Mouse (Mus musculus): Measurements from ENCODE around the gene Ttc23l.
"Not testable (repeated sequence)": the region's sequence is repeated elsewhere in the genome, so short reads cannot be mapped to it uniquely, and the experiment has no call there.

The Ttc23l gene

DNA sequence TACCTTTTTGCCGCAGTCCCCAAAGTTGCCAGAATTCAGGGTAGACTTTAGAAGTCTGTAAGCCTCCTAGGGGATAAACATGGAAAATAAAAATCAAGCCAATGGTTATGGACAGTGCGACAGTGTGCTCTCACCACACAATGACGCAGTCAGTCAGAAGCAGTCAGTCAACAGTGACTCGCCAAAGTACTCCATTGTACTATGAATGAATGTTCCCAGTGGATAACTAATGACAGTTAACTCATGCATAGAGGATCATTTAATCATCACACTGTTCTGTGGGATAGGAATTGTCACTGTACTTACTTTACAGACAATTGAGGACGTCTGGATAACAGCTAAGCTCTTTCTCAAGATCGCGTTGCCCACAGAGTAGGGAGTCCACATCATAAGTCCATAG, 43.3 kb downstream of the Ttc23l start:
- DNase-seq (ENCODE audit: low spot score) = no peak

DNA sequence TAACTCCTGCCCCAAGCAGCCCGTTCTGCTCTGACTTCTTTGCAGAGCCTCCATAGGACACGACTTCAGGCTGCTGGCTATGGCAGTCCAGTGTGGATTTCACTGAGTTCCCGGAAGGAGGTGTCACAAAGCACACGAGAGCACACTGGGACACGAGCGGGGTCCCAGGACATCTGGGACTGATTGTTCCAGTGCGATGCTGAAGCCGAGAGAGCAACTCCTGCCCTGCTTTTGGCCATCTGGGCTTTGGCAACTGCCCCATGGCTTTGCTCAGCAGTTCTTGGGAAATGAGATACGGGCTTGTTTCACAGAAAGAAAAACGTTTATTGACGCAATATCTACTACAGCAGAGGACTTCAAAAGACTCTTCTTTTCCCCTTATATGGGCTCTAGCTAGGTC, 52.4 kb downstream of the Ttc23l start:
- DNase-seq (ENCODE audit: low spot score) = peak; percentile 35

DNA sequence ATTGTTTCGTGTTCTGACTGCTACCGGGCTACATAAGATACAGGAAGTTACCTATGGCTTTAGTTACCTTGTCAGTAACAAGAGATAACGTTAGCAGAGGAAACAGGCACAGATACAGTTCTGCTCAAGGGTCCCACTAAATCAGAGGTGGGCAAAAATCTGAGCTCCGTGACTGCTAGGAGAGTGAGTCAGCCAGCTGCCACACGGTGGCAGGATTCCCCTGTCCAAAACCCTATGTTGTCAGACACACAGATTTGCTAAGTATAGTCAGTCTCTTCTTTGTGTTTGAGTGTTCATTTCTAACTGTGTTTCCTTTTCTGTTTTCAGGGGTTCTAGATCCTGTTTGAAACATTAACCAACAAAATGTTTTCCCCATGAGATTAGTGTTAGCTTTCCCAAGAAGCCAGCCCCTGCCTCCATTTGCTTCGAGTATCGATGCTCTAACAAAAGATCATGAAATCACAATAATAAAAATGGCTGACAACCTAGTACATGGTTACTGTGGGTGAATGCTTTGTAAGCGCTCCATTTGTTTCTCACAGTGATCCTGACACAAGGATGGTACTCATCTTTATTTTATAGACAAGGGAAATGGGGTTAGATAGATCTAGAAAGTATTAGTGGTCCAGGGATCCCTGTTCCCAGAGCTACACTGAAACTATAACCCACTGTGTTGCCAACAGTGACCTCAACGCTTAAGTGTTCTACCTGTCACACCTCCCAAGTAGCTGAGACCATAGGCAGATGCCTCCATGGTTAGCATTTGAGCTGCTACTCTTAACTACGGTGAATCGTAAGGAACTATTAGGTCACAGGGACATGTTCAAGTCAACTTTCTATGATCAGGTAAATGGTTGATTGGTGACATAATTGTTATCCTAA, 57.4 kb downstream of the Ttc23l start:
- DNase-seq (ENCODE audit: low spot score) = peak; percentile 48

DNA sequence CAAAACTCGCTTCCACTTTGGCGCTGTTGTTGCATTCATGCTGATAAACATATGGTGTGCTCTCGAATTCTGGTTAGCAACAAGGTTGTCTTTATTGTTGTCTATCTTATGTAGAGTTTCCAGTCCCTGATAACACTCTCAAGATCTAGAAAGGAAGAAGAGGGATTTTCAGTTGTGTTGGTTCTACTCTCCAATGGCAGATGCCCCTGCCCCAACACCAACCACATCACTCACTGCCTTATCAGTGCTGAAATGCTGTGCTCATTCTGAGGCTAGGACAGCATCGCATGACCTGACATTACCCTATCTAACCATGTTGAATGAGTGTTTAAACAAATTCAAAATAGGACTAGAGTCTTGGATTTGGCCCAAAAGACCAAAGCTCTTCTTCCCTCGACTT, 58.4 kb downstream of the Ttc23l start:
- DNase-seq (ENCODE audit: low spot score) = no peak

DNA sequence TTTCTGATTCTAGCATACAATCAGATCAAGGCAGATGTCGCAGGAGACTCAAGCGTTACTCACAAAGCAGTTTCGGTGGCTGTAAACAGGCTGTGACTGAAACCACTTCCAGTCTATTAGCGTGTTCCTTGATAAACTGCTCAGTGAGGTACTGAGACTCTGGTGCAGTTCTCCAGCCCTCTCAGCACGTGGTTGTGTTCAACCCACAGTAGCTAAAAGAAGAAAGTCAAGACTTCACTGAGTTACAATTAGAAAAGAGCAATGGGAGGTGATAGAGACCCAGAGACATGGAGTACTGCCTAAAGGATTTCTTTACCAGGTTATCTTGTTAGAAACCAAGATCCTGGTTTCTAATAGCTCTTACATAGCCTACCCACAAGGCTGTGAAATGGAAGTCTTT, 58.9 kb downstream of the Ttc23l start:
- no peak for DNase-seq (ENCODE audit: low spot score)

DNA sequence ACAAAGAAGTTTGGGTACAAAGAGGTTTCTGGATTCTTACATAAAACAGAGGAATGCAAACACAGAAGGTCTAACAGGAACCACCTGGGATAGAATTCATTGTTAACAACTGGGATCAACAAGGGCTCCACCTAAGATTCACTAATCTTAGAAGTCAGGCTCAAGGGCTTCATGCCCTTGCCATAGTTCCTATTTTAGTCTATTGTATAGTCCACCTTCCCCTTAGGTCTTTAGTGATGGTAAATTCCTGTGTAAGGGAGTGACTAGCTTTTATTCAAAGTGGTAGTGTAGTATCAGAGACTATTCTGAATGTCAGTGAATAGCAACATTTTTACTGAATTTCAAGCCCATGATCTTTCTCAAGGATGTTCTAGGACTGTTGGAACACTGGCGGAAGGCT, 61.8 kb downstream of the Ttc23l start:
- not testable (repeated sequence) for DNase-seq (ENCODE audit: low spot score)

DNA sequence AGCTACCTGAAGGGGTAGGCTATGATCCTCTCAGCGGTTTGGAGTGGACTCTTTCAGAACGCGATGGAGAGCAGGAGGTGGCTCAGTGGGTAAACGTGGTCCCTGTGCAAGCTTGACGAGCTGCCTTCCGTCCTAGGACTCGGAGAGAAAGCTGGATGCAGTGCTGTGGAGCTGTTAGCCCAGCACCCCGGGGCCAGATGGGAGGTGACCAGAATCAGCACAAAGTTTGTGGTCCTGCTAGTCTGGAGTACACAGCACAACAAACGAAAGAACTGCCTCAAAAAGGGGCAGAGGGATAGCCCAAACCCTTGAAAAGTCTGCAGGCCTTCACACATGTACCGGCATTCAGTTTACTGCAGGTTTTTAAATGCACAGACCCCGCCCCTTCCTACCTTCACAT, 62.5 kb downstream of the Ttc23l start:
- DNase-seq (ENCODE audit: low spot score) = no peak

DNA sequence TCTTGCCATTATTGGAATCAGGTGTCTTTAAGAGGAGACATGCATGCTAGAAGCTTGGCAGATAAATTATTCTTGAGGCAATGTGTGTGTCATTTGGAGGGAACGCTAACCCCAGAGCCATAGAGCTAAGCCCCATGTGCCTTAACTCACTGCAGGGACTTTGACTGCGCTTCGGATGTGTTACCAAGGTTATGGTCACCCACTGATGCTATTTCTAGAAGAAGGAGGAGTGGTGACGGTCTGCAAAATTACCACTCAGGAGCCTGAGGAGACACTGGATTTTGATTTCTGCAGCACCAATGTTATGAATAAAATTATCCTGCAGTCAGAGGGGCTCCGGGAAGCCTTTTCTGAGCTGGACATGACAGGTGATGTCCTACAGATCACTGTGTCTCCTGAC, 68.4 kb downstream of the Ttc23l start:
- DNase-seq (ENCODE audit: low spot score) = no peak

DNA sequence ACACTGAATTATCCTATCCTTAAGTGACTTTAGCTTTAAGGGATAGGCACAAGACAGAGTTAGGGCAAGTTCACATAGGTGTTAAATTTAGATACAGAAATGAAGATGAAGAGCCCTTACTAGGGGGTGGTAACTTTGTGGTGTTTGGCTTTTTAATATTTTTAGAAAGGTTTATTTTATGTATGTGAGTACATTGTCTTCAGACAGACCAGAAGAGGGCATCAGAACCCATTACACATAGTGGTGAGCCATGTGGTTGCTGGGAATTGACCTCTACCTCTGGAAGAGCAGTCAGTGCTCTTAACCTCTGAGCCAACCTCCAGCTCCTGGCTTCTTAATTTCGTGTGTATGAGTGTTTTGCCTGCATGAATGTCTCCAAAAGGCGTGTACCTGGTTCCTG, 71.2 kb downstream of the Ttc23l start:
- DNase-seq (ENCODE audit: low spot score) = no peak

DNA sequence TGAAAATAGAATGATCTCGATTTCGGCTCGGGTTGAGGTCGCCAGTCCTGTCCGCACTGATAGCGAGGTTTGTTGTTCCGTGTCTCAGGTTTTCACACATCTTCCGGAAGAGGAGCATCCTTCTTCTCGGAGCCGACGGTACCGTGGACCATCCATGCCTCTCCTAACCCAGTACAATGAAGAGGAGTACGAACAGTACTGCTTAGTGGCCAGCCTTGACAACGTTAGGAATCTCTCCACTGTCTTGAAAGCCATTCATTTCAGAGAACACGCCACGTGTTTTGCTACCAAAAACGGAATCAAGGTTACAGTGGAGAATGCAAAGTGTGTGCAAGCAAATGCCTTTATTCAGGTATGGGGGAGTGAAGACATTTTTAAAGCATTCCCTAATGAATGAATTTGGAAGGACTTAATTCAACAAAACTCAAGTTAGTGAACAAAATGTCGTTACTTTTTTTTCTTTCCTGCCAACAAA, 72.1 kb downstream of the Ttc23l start:
- no peak for DNase-seq (ENCODE audit: low spot score)

DNA sequence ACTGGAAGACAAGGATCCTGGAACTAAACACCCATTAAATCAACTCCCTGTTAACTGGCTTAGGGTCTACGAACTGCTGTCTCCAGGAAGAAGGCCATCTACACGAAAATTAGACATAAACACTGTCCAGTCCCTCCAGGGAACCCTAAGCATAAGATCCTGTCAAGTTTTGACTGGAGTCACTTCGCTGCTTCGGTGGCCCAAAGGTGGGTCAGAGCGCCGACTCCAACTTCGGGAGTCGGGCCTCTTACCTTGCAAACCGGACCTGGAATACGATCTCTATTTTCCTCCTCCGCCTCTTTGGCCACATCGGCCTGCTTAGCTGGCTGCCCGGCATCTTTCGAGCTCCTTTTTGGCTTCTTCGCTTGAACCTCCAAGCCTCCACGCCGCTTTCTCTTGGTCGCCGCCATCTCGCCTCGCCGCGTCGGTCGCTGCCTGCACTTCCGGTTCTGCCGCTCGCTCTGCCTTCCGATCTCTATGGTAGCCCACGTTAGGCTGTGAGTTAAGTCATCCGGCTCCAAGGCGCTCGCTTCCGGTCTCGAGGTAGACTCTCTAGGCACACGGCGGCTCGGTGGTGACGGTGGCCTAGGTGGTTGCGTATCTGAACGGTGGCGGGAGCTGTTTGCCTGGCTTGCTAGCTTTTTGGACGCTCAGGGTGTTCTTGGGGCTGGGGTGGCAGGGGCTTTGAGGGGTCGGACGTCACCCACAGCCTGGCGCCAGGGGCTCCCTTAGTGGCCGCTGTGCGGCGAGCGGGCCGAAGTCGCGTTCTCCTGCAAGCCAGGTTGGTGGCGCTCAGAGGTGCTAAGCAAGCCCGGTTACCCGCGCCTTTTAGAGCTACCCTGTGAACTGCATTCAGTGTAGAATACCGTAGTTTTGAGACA, 72.7 kb downstream of the Ttc23l start, which contains the start of the genes Brix1 and Rad1:
TSS of gene Brix1 (minus strand) at position 464 of the 881 bp plus-strand sequence.
TSS of gene Rad1 (plus strand) at position 535 of the 881 bp plus-strand sequence.
- peak; percentile 90 for DNase-seq (ENCODE audit: low spot score)

DNA sequence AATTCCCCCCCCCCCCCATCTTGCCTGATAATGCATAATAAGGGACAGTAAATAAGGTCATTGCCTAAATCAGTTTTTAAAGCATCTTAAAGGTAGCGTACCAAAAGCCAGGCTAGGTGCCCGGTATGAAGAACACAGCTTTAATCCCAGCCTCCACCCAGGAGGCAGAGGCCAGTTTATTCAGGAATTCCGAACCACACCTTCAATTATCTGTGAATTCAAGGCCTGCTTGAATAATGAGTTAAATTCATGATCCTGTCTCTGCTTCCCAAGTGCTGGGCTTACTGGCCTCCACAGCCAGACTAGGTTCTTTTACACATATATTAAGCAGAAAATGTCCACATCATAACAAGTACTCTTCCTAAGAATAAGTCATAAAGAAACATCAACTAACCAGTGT, 87.5 kb downstream of the Ttc23l start:
- DNase-seq (ENCODE audit: low spot score) = no peak

DNA sequence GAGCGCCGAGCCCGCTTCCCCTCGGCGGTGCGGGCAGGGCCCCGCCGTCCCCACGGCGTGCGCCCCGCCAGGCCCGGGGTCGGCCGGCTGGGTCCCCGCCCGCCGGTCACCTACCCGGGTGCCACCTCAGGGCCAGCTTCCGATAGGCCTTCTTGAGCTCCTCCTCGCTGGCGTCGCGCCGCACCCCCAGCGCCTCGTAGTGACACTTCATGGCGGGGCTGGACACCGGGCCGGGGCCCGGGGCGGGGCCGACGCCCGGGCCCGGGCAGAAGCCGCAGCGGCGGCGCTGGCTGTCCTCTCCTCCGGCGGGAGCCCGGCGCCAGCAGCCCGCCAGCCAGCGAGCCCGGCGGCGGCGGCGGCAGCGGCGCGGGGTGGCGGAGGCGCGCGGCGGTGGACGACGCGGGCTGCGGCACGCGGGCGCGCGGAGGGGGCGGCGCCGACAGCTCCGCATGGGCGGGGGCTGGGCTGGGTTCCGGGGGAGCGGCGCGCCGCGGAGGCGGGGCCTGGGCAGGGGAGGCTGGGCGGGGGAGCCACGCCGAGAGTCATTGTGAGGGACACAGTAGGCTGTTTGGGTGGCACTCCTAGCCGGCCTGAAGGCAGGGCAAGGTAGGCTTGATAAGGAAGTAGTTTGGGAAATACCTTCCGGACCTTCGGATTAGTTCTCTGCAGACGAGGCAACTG, 88.2 kb downstream of the Ttc23l start, which contains the start of gene Dnajc21:
TSS of gene Dnajc21 (minus strand) at position 366 of the 681 bp plus-strand sequence.
- peak; percentile 85 for DNase-seq (ENCODE audit: low spot score)

DNA sequence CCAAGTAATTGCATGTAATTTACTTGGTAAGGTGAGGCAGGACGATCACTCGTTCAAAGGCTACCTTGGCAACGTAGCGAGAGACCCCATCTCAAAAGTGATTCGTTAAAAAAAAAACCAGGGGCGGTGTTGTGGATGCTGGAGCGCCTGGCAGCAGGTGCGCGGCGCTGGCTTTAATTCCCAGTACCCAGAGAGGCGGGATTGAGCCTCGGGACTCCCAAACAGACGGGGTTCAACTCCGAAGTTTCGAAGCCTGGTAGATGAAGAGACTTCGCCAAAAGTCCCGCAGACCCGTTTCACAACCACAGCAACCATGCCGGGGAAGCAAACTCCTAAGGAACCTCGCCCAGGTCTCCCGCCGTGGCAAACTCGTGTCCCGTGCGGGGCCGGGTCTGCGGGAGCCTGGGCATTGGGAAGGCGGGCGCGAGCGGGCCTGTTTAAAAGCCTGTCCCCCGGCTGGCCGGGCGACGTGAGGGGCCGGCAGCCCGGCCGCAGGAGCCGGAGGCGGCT, 88.8 kb downstream of the Ttc23l start:
- no peak for DNase-seq (ENCODE audit: low spot score)

DNA sequence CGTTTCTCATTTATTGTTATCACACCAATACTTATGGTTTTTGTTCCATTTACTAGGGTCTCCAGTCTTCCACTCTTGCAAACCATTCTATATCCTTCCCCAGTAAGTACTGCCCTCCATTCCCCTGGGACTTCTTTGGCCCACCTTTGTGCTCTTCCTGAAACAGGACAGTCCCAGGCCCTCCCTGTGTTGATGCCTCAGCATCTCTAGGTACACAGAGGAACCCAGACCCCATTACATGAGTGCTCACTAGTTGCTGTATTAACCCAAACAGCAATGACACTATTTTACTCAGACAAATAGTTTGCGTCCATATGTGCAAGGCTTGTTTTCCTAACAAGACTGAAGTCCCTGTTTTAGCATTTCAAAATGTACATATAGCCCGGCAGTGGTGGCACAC, 89.7 kb downstream of the Ttc23l start:
- no peak for DNase-seq (ENCODE audit: low spot score)

DNA sequence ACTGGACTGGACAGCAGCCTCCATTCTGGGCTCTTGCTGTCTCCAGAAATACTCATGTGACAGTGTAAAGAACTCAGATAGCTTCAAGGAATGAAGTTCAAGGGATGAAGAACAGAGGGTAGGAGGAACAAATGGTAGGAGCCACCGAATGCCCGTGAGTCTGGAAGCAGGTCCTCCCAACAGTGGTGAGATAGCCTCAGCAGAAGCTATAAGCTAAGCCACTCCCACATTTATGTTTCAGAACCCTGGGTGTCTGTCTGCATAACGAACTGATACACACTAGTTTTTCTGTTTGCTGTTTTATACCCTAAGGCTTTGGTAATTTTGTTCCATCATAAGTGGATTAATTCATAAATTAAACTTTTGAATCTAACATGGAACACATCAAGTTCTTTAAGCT, 93.8 kb downstream of the Ttc23l start:
- no peak for DNase-seq (ENCODE audit: low spot score)

DNA sequence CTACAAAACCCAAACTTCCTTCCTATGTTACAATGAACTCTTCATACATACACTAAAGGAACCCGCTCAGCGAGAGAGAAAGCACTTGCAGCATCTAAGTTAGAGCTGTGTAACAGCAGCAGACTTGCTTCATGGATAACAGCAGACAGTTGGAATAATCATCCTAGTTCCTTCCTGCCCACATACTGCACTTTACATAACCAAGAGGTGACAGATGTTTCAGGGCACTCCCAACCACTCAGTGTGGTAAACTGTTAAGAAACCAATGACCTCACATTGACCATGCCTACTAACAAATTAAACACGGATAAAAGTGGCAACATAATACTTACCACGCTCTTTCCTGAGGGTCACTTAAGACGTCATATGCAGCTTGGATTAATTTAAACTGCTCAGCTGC, 94.9 kb downstream of the Ttc23l start:
- DNase-seq (ENCODE audit: low spot score) = no peak

DNA sequence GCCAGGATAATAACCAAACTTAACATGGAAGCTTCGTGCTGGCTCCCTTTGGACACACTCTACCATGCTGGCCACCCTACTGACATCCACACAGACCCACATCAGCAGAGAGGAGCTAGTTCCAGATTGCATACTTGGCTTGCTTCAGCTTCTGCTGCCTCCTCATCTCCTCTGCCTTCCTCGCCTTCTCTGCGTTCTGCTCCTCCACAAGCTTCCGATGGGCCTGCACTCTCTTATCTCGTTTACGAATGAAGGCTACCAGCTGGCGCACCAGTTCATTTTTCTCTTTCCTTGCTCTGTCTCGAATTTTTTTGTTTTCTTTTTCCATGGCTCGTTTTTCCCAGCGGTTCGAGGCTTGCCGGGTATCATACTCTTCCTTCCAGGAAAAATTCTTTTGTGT, 97.5 kb downstream of the Ttc23l start:
- DNase-seq (ENCODE audit: low spot score) = no peak
